Mouse (Mus musculus): ENCODE results near the gene Spata2.

The Spata2 gene

GRCm38 (mm10) chr2:167449331-167450275 is 43.1 kb downstream of the Spata2 start:
- DNase-seq (ENCODE audit: low spot score in 2 of 2) = no peak

- DNase-seq (ENCODE audit: low spot score in 2 of 2) = no peak
Observed at GRCm38 (mm10) chr2:167447629-167448028, 45.1 kb downstream of the Spata2 start.

GRCm38 (mm10) chr2:167447207-167447606 is 45.5 kb downstream of the Spata2 start:
- no peak for DNase-seq (ENCODE audit: low spot score in 2 of 2)

GRCm38 (mm10) chr2:167445911-167446780 is 46.5 kb downstream of the Spata2 start:
- no peak for DNase-seq (ENCODE audit: low spot score in 2 of 2)

GRCm38 (mm10) chr2:167443411-167444193 is 49.1 kb downstream of the Spata2 start:
- DNase-seq (ENCODE audit: low spot score in 2 of 2) = no peak

- no peak for DNase-seq (ENCODE audit: low spot score in 2 of 2)
Observed at GRCm38 (mm10) chr2:167439422-167439821, 53.3 kb downstream of the Spata2 start.

- no peak for DNase-seq (ENCODE audit: low spot score in 2 of 2)
Observed at GRCm38 (mm10) chr2:167436371-167436770, 56.3 kb downstream of the Spata2 start.

- no peak for DNase-seq (ENCODE audit: low spot score in 2 of 2)
Observed at GRCm38 (mm10) chr2:167435631-167436030, 57.1 kb downstream of the Spata2 start.

- DNase-seq (ENCODE audit: low spot score in 2 of 2) = no peak
Observed at GRCm38 (mm10) chr2:167434570-167434969, 58.1 kb downstream of the Spata2 start.

GRCm38 (mm10) chr2:167431418-167431776 is 61.3 kb downstream of the Spata2 start:
- no peak for DNase-seq (ENCODE audit: low spot score in 2 of 2)

Measured in frontal cortex, postnatal 10 days (tissue).